Mouse (Mus musculus): ENCODE measurements at regions not wholly inside any gene's neighbourhood (a gene's known extent, or its start where the extent isn't known, plus 50 kb on each side); places are given as distances from the start of the nearest gene placed in this dataset.

GRCm38 (mm10) chr13:79400082-79400481 lies 1200.5 kb upstream of the Nr2f1 start:
- H3K4me2 ChIP-seq (ENCODE audit: low read depth, low read length), result no peak overlapping the region
- WGBS (ENCODE audit: insufficient replicate concordance), result 32% methylated on average over 1 of the region's 1 CpGs
- H3K9ac ChIP-seq (replicated peaks), result no peak overlapping the region
- no peaks in the 10 kb centered on the region for H3K9me3 ChIP-seq (ENCODE audit: low read length)
- no peak for ATAC-seq
- TF ChIP-seq EP300 (IDR thresholded peaks at IDR 0.05; ENCODE audit: low read depth), result no peak
- no peak for TF ChIP-seq CTCF (IDR thresholded peaks at IDR 0.05; ENCODE audit: low read depth)
- no peak overlapping the region for H3K4me3 ChIP-seq (ENCODE audit: low read depth, low read length)
- H3K27ac ChIP-seq (ENCODE audit: low read depth), result no peak overlapping the region
- H3K4me1 ChIP-seq (ENCODE audit: insufficient read depth), result no peaks in the 10 kb centered on the region
- no peaks in the 10 kb centered on the region for H3K36me3 ChIP-seq (replicated peaks; ENCODE audit: insufficient read depth, low read length)
- DNase-seq, result no peak
- no peaks in the 10 kb centered on the region for H3K27me3 ChIP-seq (ENCODE audit: insufficient read depth, low read length)

- Histone ChIP-seq H3K36me3 (replicated peaks; ENCODE audit: insufficient read depth, low read length) (no peaks in the 10 kb centered on the region), H3K4me1 (ENCODE audit: insufficient read depth) (no peaks in the 10 kb centered on the region), H3K27me3 (ENCODE audit: insufficient read depth, low read length) (no peaks in the 10 kb centered on the region), H3K9me3 (ENCODE audit: low read length) (no peaks in the 10 kb centered on the region), H3K4me2 (ENCODE audit: low read depth, low read length) (no peak overlapping the region), H3K4me3 (ENCODE audit: low read depth, low read length) (no peak overlapping the region), H3K9ac (replicated peaks) (no peak overlapping the region), H3K27ac (ENCODE audit: low read depth) (no peak overlapping the region)
- ATAC-seq, result no peak
- WGBS (ENCODE audit: insufficient replicate concordance), result 50% methylated on average over 3 of the region's 3 CpGs
- TF ChIP-seq CTCF (IDR thresholded peaks at IDR 0.05; ENCODE audit: low read depth) (no peak), EP300 (IDR thresholded peaks at IDR 0.05; ENCODE audit: low read depth) (no peak)
- DNase-seq, result no peak
Observed at GRCm38 (mm10) chr13:79393938-79394337, 1194.4 kb upstream of the Nr2f1 start.

- Histone ChIP-seq H3K9ac (replicated peaks) (no peak overlapping the region), H3K27ac (ENCODE audit: low read depth) (no peak overlapping the region), H3K4me2 (ENCODE audit: low read depth, low read length) (no peak overlapping the region), H3K36me3 (replicated peaks; ENCODE audit: insufficient read depth, low read length) (no peaks in the 10 kb centered on the region), H3K27me3 (ENCODE audit: insufficient read depth, low read length) (no peaks in the 10 kb centered on the region), H3K9me3 (ENCODE audit: low read length) (no peaks in the 10 kb centered on the region), H3K4me1 (ENCODE audit: insufficient read depth) (no peaks in the 10 kb centered on the region), H3K4me3 (ENCODE audit: low read depth, low read length) (no peak overlapping the region)
- ATAC-seq, result no peak
- TF ChIP-seq EP300 (IDR thresholded peaks at IDR 0.05; ENCODE audit: low read depth), result no peak
- TF ChIP-seq CTCF (IDR thresholded peaks at IDR 0.05; ENCODE audit: low read depth), result no peak
- no peak for DNase-seq
Observed at GRCm38 (mm10) chr13:79387928-79388327, 1188.4 kb upstream of the Nr2f1 start.

- Histone ChIP-seq H3K27me3 (ENCODE audit: insufficient read depth, low read length) (no peaks in the 10 kb centered on the region), H3K36me3 (replicated peaks; ENCODE audit: insufficient read depth, low read length) (no peaks in the 10 kb centered on the region), H3K4me3 (ENCODE audit: low read depth, low read length) (no peak overlapping the region), H3K9me3 (ENCODE audit: low read length) (peaks cover 3% of the 10 kb centered on the region; the same call in 1 of the 2 replicates), H3K27ac (ENCODE audit: low read depth) (no peak overlapping the region), H3K4me1 (ENCODE audit: insufficient read depth) (no peaks in the 10 kb centered on the region), H3K4me2 (ENCODE audit: low read depth, low read length) (no peak overlapping the region), H3K9ac (replicated peaks) (no peak overlapping the region)
- no peak for TF ChIP-seq EP300 (IDR thresholded peaks at IDR 0.05; ENCODE audit: low read depth)
- no peak for TF ChIP-seq CTCF (IDR thresholded peaks at IDR 0.05; ENCODE audit: low read depth)
- DNase-seq (no peak), ATAC-seq (no peak)
- WGBS (ENCODE audit: insufficient replicate concordance), result 77% methylated on average over 8 of the region's 8 CpGs
Observed at GRCm38 (mm10) chr13:79341494-79341893, 1141.9 kb upstream of the Nr2f1 start.

- no peak overlapping the region for H3K4me2 ChIP-seq (ENCODE audit: low read depth, low read length)
- no peak overlapping the region for H3K4me3 ChIP-seq (ENCODE audit: low read depth, low read length)
- H3K36me3 ChIP-seq (replicated peaks; ENCODE audit: insufficient read depth, low read length), result no peaks in the 10 kb centered on the region
- ATAC-seq, result no peak
- no peak for DNase-seq
- H3K27ac ChIP-seq (ENCODE audit: low read depth), result no peak overlapping the region
- TF ChIP-seq EP300 (IDR thresholded peaks at IDR 0.05; ENCODE audit: low read depth) (no peak), CTCF (IDR thresholded peaks at IDR 0.05; ENCODE audit: low read depth) (no peak)
- no peaks in the 10 kb centered on the region for H3K9me3 ChIP-seq (ENCODE audit: low read length)
- no peak overlapping the region for H3K9ac ChIP-seq (replicated peaks)
- no peaks in the 10 kb centered on the region for H3K27me3 ChIP-seq (ENCODE audit: insufficient read depth, low read length)
- 79% methylated on average over 4 of the region's 4 CpGs for WGBS (ENCODE audit: insufficient replicate concordance)
- no peaks in the 10 kb centered on the region for H3K4me1 ChIP-seq (ENCODE audit: insufficient read depth)
Observed at GRCm38 (mm10) chr13:79340459-79340858, 1140.9 kb upstream of the Nr2f1 start.

GRCm38 (mm10) chr13:79339793-79340192 lies 1140.2 kb upstream of the Nr2f1 start:
- no peak overlapping the region for H3K27ac ChIP-seq (ENCODE audit: low read depth)
- H3K4me2 ChIP-seq (ENCODE audit: low read depth, low read length), result no peak overlapping the region
- no peak overlapping the region for H3K4me3 ChIP-seq (ENCODE audit: low read depth, low read length)
- TF ChIP-seq CTCF (IDR thresholded peaks at IDR 0.05; ENCODE audit: low read depth) (no peak), EP300 (IDR thresholded peaks at IDR 0.05; ENCODE audit: low read depth) (no peak)
- no peaks in the 10 kb centered on the region for H3K27me3 ChIP-seq (ENCODE audit: insufficient read depth, low read length)
- 41% methylated on average over 4 of the region's 4 CpGs for WGBS (ENCODE audit: insufficient replicate concordance)
- DNase-seq (no peak), ATAC-seq (no peak)
- H3K4me1 ChIP-seq (ENCODE audit: insufficient read depth), result no peaks in the 10 kb centered on the region
- no peaks in the 10 kb centered on the region for H3K9me3 ChIP-seq (ENCODE audit: low read length)
- H3K36me3 ChIP-seq (replicated peaks; ENCODE audit: insufficient read depth, low read length), result no peaks in the 10 kb centered on the region
- no peak overlapping the region for H3K9ac ChIP-seq (replicated peaks)

- Histone ChIP-seq H3K27me3 (ENCODE audit: insufficient read depth, low read length) (no peaks in the 10 kb centered on the region), H3K4me2 (ENCODE audit: low read depth, low read length) (no peak overlapping the region), H3K4me3 (ENCODE audit: low read depth, low read length) (no peak overlapping the region), H3K9ac (replicated peaks) (no peak overlapping the region), H3K27ac (ENCODE audit: low read depth) (no peak overlapping the region), H3K4me1 (ENCODE audit: insufficient read depth) (no peaks in the 10 kb centered on the region), H3K9me3 (ENCODE audit: low read length) (no peaks in the 10 kb centered on the region), H3K36me3 (replicated peaks; ENCODE audit: insufficient read depth, low read length) (no peaks in the 10 kb centered on the region)
- no peak for DNase-seq
- no peak for ATAC-seq
- TF ChIP-seq CTCF (IDR thresholded peaks at IDR 0.05; ENCODE audit: low read depth), result no peak
- no peak for TF ChIP-seq EP300 (IDR thresholded peaks at IDR 0.05; ENCODE audit: low read depth)
- WGBS (ENCODE audit: insufficient replicate concordance), result 52% methylated on average over 2 of the region's 2 CpGs
Observed at GRCm38 (mm10) chr13:79320146-79320545, 1120.6 kb upstream of the Nr2f1 start.
